Mouse (Mus musculus) heart, postnatal 14 days (tissue): ENCODE measurements around the gene Clec9a. TPM values are rescaled to one million over a fixed set of nuclear protein-coding genes. Genes with fewer than 3 reads are reported as not detected.

Experiments
- DNase-seq, 2 experiments: peaks; one replicate each; pipeline ENCODE4 v3.0.0; 2021 to 2022
- intact Hi-C: fragments of 180-260 bp; cut with DNase I; formaldehyde crosslinking; loops from one replicate; pipeline ENCODE4 v1.15.1; 2025
- total RNA-seq, 2 experiments: library from RNA; stranded (reverse); gene quantifications; 2 replicates each; pipeline ENCODE4 v1.2.3; 2021

The Clec9a gene
- total RNA-seq, 2 experiments from 2014 or later = 0.20 TPM; not detected in 1

DNA sequence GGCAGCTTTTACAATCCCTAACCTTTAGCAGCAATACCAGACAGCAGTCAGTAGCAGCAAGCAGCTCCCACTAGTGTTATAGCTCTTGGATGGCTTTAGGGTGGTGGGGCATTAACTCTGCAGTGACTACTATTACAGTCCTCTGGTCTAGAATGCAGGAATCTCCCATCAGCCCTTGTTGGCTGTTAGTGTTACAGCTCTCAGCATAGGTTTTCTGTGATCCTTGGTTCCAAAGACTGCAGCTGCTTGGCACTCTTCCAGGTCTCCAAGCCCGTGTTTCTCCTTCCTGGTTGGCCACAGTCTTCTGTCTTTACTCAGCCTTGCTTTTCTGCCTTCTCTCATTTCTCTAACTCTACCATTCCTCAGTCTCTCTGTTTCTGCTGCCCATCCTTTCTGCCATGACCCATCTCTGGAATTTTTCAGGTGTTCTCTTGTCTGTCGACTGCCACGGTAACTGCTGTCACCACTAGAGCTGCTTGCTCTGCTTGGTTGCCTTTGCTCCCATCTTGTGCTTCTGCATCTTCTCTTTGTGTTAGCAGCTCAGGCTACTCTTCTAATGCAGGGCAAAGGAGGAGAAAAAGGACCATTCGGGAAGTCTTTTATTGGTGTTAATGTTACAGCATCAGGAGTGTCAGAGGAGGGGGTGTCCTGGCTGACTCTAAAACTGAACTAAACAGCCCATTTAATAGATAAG lies 14.5 kb downstream of the Clec9a start:
- intact Hi-C loops = no loop called here
- DNase-seq = peak; percentile 32 to 51

GRCm38 (mm10) chr6:129423734-129424072 lies 15.0 kb downstream of the Clec9a start:
- peak; percentile 77 to 87 for DNase-seq
- intact Hi-C loops = no loop called here

- intact Hi-C loops = no loop called here
- no peak for DNase-seq
Observed at GRCm38 (mm10) chr6:129425217-129425616, 16.6 kb downstream of the Clec9a start.

- DNase-seq = peak; percentile 27 to 29
- intact Hi-C loops = no loop called here
Observed at GRCm38 (mm10) chr6:129425812-129426211, 17.1 kb downstream of the Clec9a start.

GRCm38 (mm10) chr6:129427281-129427680 lies 18.6 kb downstream of the Clec9a start:
- intact Hi-C loops = no loop called here
- no peak for DNase-seq

DNA sequence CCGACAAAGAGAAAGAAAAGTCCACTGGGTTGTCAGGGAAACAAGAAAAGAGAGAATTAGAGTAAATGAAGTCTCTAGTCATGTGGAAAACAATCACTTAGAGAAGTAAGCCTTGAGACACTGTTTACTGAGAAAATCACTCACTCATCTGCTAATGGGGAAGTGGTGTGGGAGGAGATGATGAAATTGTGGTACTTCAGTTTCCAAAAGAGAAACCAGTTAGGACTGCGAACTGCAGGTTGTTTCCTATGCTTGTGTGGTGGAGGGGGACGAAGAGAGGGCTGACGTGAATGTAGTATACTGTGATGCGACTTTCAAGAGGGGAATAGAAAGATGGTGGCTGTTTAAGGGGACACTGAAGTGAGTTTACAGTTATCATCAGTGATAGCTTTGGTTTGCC lies 25.6 kb downstream of the Clec9a start:
- intact Hi-C loops = no loop called here
- DNase-seq = no peak

DNA sequence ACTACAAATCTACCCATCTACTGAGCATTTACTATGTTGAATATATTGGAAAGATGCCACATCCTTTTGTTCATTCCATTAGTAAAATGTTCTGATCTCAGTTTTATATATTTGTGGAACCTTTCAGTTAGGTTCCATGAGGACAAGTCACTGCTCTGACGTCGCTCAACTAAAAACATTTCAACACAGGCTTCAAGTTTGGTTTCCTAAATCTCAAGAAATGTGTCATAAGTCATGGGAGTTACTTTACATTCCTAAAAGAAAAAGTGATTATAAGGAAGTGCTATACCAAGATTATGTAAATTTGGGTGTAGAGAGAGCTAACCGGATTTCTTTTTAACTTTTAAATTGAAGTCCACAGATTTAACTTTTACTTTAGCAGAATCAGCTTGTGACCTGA lies 27.4 kb downstream of the Clec9a start:
- no peak for DNase-seq
- intact Hi-C loops = no loop called here

DNA sequence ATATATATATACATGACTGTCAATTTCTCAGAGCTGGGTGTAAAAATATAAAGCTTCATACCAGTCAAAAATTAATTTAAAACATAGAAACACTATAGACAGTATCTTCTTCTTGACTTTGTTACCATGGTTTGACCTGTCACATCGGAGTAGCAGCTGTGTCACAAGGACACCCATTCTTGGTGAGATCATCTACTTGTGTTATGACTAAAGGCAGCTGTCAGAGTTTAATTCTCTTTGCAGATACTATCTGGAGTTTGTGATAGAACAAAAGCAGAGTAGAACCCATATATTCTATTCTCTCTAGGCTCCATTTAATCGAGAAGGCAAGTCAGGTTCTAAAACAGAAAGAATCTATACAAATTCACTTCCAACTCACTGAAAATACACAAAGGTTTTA lies 29.4 kb downstream of the Clec9a start:
- DNase-seq = no peak
- intact Hi-C loops = no loop called here

GRCm38 (mm10) chr6:129449743-129450142 lies 41.1 kb downstream of the Clec9a start:
- no peak for DNase-seq
- intact Hi-C loops = no loop called here

- intact Hi-C loops = no loop called here
- DNase-seq = peak; percentile 45 to 51
Observed at GRCm38 (mm10) chr6:129451411-129452039, 42.9 kb downstream of the Clec9a start, which contains the start of gene Clec1a. TSS of gene Clec1a (minus strand) at chr6:129452000.

- no peak for DNase-seq
- intact Hi-C loops = no loop called here
Observed at GRCm38 (mm10) chr6:129471386-129471785, 62.7 kb downstream of the Clec9a start.

DNA sequence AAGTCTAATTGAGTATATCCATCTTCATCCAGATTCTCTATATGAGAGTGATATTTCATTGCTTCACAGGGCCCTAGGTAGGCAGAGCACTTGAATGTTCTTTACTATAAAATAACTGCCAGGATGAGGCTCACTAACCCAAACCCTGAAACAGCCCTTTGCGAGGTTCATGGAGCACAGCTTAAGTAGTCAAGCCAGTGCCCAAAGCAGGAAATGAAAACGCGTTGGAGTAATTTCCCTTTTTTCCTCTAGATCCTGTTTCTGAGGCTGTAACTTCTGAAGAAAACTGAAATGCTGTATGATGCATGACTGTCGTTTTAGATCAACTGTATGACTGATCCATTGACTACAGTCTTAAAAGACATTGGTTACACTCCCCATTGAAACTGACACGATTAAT lies 64.0 kb downstream of the Clec9a start:
- no peak for DNase-seq
- intact Hi-C loops = no loop called here

Other genes with a start within 250 kb of the Clec9a start
- 10 to 100 TPM; 43.5 to 46.0 TPM for gene Clec2d, start 228.2 kb upstream of the Clec9a start, total RNA-seq
- 1 to 10 TPM in 1 of 2 experiments, under 1 TPM in 1; 0.22 to 1.4 TPM for gene Cd69, start 133.4 kb upstream of the Clec9a start, total RNA-seq
- not detected for gene 4922502D21Rik, start 77.1 kb upstream of the Clec9a start, total RNA-seq
- under 1 TPM; 0.73 to 0.74 TPM for gene Clec12a, start 66.2 kb upstream of the Clec9a start, total RNA-seq
- gene Clec12b, start 23.0 kb upstream of the Clec9a start, total RNA-seq = under 1 TPM; 0.17 to 0.22 TPM
- gene Clec1b, start 11.6 kb upstream of the Clec9a start, total RNA-seq = under 1 TPM; 0.33 to 1.00 TPM
- gene Clec1a, start 43.1 kb downstream of the Clec9a start, total RNA-seq = 10 to 100 TPM; 15.3 to 15.9 TPM
- gene Olr1, start 98.3 kb downstream of the Clec9a start, total RNA-seq = under 1 TPM in 1 of 2 experiments, not detected in 1; 0.12 TPM
- gene Tmem52b, start 103.7 kb downstream of the Clec9a start, total RNA-seq = not detected
- gene Gabarapl1, start 124.3 kb downstream of the Clec9a start, total RNA-seq = 10 to 100 TPM; 79.8 to 85.9 TPM
- not detected for gene Klre1, start 169.0 kb downstream of the Clec9a start, total RNA-seq
- gene Klrd1, start 182.9 kb downstream of the Clec9a start, total RNA-seq = not detected
- gene Klrk1, start 215.0 kb downstream of the Clec9a start, total RNA-seq = not detected
- not detected for gene Klrc3, start 234.5 kb downstream of the Clec9a start, total RNA-seq